Mouse (Mus musculus) forebrain, embryonic 15.5 days (tissue): ENCODE measurements around the gene Cfap97d2. TPM values are rescaled to one million over a fixed set of nuclear protein-coding genes. Genes with fewer than 3 reads are reported as not detected.

Experiments
- ATAC-seq: fragments of 200-750 bp; cut with Nextera tagmentation; replicated peaks from 2 replicates; pipeline ENCODE4 v1.8.0; 2017; ENCODE audit warnings: mild to moderate bottlenecking, moderate TSS enrichment, moderate library complexity
- H3K27ac ChIP-seq: fragments of 300-500 bp; sonication (generic); replicated peaks from 2 replicates; pipeline ENCODE4 v1.5.1; 2015; ENCODE audit warnings: mild to moderate bottlenecking, inconsistent platforms
- H3K27me3 ChIP-seq: fragments of 300-500 bp; sonication (generic); 2 replicates; pipeline ENCODE4 v1.6.1; 2015; ENCODE audit warnings: inconsistent platforms
- H3K36me3 ChIP-seq: fragments of 300-500 bp; sonication (generic); 2 replicates; pipeline ENCODE4 v1.6.1; 2015; ENCODE audit warnings: mild to moderate bottlenecking, inconsistent platforms
- H3K4me1 ChIP-seq: fragments of 300-500 bp; sonication (generic); 2 replicates; pipeline ENCODE4 v1.6.1; 2015; ENCODE audit warnings: inconsistent platforms
- H3K4me2 ChIP-seq: fragments of 300-500 bp; sonication (generic); replicated peaks from 2 replicates; pipeline ENCODE4 v1.6.1; 2015; ENCODE audit warnings: mild to moderate bottlenecking, inconsistent platforms
- H3K4me3 ChIP-seq: fragments of 300-500 bp; sonication (generic); 2 replicates; pipeline ENCODE4 v1.5.1; 2015; ENCODE audit warnings: mild to moderate bottlenecking, inconsistent platforms
- H3K9ac ChIP-seq: fragments of 300-500 bp; sonication (generic); replicated peaks from 2 replicates; pipeline ENCODE4 v1.6.1; 2015; ENCODE audit warnings: mild to moderate bottlenecking, inconsistent platforms
- H3K9me3 ChIP-seq: fragments of 300-500 bp; sonication (generic); 2 replicates; pipeline ENCODE4 v1.6.1; 2016; ENCODE audit warnings: inconsistent platforms
- WGBS: fragments of 180-500 bp; shearing (Covaris S2); methylation state at CpG from one replicate; pipeline ENCODE4 v1.1.7; 2015; ENCODE audit warnings: mixed read lengths; 5-methylcytosine and 5-hydroxymethylcytosine counted together
- polyA plus RNA-seq: library from polyadenylated mRNA; unstranded; fragments of >200 nt; fragmentation: Nextera tagmentation; extraction: Ambion mirVana; gene quantifications from 2 replicates; pipeline ENCODE4 v1.2.1, GENCODE M21; 2015

The Cfap97d2 gene
- polyA plus RNA-seq, 1 experiment from 2014 or later, result 0.75 TPM

GRCm38 (mm10) chr8:13689331-13689730 lies 16.4 kb upstream of the Cfap97d2 start:
- Histone ChIP-seq H3K27ac (no peak overlapping the region), H3K9ac (no peak overlapping the region), H3K4me2 (no peak overlapping the region), H3K4me1 (peaks cover 4% of the 10 kb centered on the region; the same call in 1 of the 2 replicates), H3K9me3 (no peaks in the 10 kb centered on the region), H3K36me3 (no peaks in the 10 kb centered on the region), H3K4me3 (no peak overlapping the region), H3K27me3 (no peaks in the 10 kb centered on the region)
- no peak for ATAC-seq
- 89% methylated on average over 5 of the region's 5 CpGs for WGBS

GRCm38 (mm10) chr8:13692302-13693066 lies 13.2 kb upstream of the Cfap97d2 start:
- H3K27ac ChIP-seq, result no peak overlapping the region
- H3K4me3 ChIP-seq, result no peak overlapping the region
- H3K27me3 ChIP-seq, result no peaks in the 10 kb centered on the region
- no peak overlapping the region for H3K9ac ChIP-seq
- ATAC-seq, result no peak
- 44% methylated on average over 10 of the region's 10 CpGs for WGBS
- H3K36me3 ChIP-seq, result no peaks in the 10 kb centered on the region
- H3K9me3 ChIP-seq, result no peaks in the 10 kb centered on the region
- H3K4me1 ChIP-seq, result peaks cover 4% of the 10 kb centered on the region; the same call in 1 of the 2 replicates
- H3K4me2 ChIP-seq, result no peak overlapping the region

GRCm38 (mm10) chr8:13694735-13695134 lies 11.0 kb upstream of the Cfap97d2 start:
- WGBS, result 69% methylated on average over 12 of the region's 12 CpGs
- H3K4me1 ChIP-seq, result peaks cover 4% of the 10 kb centered on the region; the same call in 1 of the 2 replicates

GRCm38 (mm10) chr8:13695203-13695867 lies 10.4 kb upstream of the Cfap97d2 start:
- H3K27ac ChIP-seq, result no peak overlapping the region
- no peak overlapping the region for H3K4me2 ChIP-seq
- WGBS, result 94% methylated on average over 10 of the region's 10 CpGs
- H3K4me1 ChIP-seq, result peaks cover 4% of the 10 kb centered on the region; the same call in 1 of the 2 replicates
- H3K9ac ChIP-seq, result no peak overlapping the region
- no peaks in the 10 kb centered on the region for H3K27me3 ChIP-seq
- H3K36me3 ChIP-seq, result no peaks in the 10 kb centered on the region
- no peaks in the 10 kb centered on the region for H3K9me3 ChIP-seq
- no peak overlapping the region for H3K4me3 ChIP-seq
- no peak for ATAC-seq

More at GRCm38 (mm10) chr8:13694735-13695134, 11.0 kb upstream of the Cfap97d2 start:
- no peak for ATAC-seq
- no peak overlapping the region for H3K4me3 ChIP-seq
- H3K9me3 ChIP-seq, result no peaks in the 10 kb centered on the region
- no peaks in the 10 kb centered on the region for H3K27me3 ChIP-seq
- no peak overlapping the region for H3K27ac ChIP-seq
- no peaks in the 10 kb centered on the region for H3K36me3 ChIP-seq
- no peak overlapping the region for H3K4me2 ChIP-seq
- H3K9ac ChIP-seq, result no peak overlapping the region

GRCm38 (mm10) chr8:13696157-13696556 lies 9.5 kb upstream of the Cfap97d2 start:
- Histone ChIP-seq H3K9ac (no peak overlapping the region), H3K36me3 (no peaks in the 10 kb centered on the region), H3K4me1 (peaks cover 4% of the 10 kb centered on the region; the same call in 1 of the 2 replicates), H3K4me3 (no peak overlapping the region), H3K27ac (no peak overlapping the region), H3K9me3 (no peaks in the 10 kb centered on the region), H3K27me3 (no peaks in the 10 kb centered on the region), H3K4me2 (no peak overlapping the region)
- ATAC-seq, result no peak
- 88% methylated on average over 4 of the region's 4 CpGs for WGBS

GRCm38 (mm10) chr8:13697196-13697595 lies 8.5 kb upstream of the Cfap97d2 start:
- no peak for ATAC-seq
- 83% methylated on average over 8 of the region's 8 CpGs for WGBS
- no peaks in the 10 kb centered on the region for H3K27me3 ChIP-seq
- no peak overlapping the region for H3K27ac ChIP-seq
- H3K9me3 ChIP-seq, result no peaks in the 10 kb centered on the region
- H3K4me2 ChIP-seq, result no peak overlapping the region
- no peak overlapping the region for H3K4me3 ChIP-seq
- H3K9ac ChIP-seq, result no peak overlapping the region
- no peaks in the 10 kb centered on the region for H3K36me3 ChIP-seq
- peaks cover 4% of the 10 kb centered on the region; the same call in 1 of the 2 replicates for H3K4me1 ChIP-seq

- H3K4me3 ChIP-seq, result no peak overlapping the region
- no peaks in the 10 kb centered on the region for H3K27me3 ChIP-seq
- no peak overlapping the region for H3K9ac ChIP-seq
- WGBS, result 77% methylated on average over 8 of the region's 8 CpGs
- H3K4me1 ChIP-seq, result peaks cover 4% of the 10 kb centered on the region; the same call in 1 of the 2 replicates
- ATAC-seq, result no peak
- H3K4me2 ChIP-seq, result no peak overlapping the region
- no peaks in the 10 kb centered on the region for H3K9me3 ChIP-seq
- H3K27ac ChIP-seq, result no peak overlapping the region
- no peaks in the 10 kb centered on the region for H3K36me3 ChIP-seq
Measured at GRCm38 (mm10) chr8:13697681-13698080, 8.0 kb upstream of the Cfap97d2 start.

GRCm38 (mm10) chr8:13698281-13698680 lies 7.4 kb upstream of the Cfap97d2 start:
- Histone ChIP-seq H3K27ac (no peak overlapping the region), H3K4me3 (no peak overlapping the region), H3K27me3 (no peaks in the 10 kb centered on the region), H3K36me3 (no peaks in the 10 kb centered on the region), H3K9ac (no peak overlapping the region), H3K9me3 (no peaks in the 10 kb centered on the region), H3K4me2 (no peak overlapping the region), H3K4me1 (peaks cover 4% of the 10 kb centered on the region; the same call in 1 of the 2 replicates)
- WGBS, result 87% methylated on average over 3 of the region's 3 CpGs
- ATAC-seq, result no peak

GRCm38 (mm10) chr8:13699323-13699949 lies 6.3 kb upstream of the Cfap97d2 start:
- WGBS, result 76% methylated on average over 5 of the region's 5 CpGs
- no peak overlapping the region for H3K4me2 ChIP-seq

GRCm38 (mm10) chr8:13702755-13703154 lies 2.9 kb upstream of the Cfap97d2 start:
- peaks cover 11% of the 10 kb centered on the region for H3K4me1 ChIP-seq
- 58% methylated on average over 4 of the region's 4 CpGs for WGBS
- H3K27ac ChIP-seq, result no peak overlapping the region
- no peak overlapping the region for H3K9ac ChIP-seq
- no peaks in the 10 kb centered on the region for H3K36me3 ChIP-seq
- no peaks in the 10 kb centered on the region for H3K9me3 ChIP-seq
- no peak for ATAC-seq
- H3K4me3 ChIP-seq, result no peak overlapping the region
- H3K27me3 ChIP-seq, result no peaks in the 10 kb centered on the region
- no peak overlapping the region for H3K4me2 ChIP-seq

More at GRCm38 (mm10) chr8:13699323-13699949, 6.3 kb upstream of the Cfap97d2 start:
- no peaks in the 10 kb centered on the region for H3K9me3 ChIP-seq
- no peaks in the 10 kb centered on the region for H3K27me3 ChIP-seq
- no peak overlapping the region for H3K27ac ChIP-seq
- H3K36me3 ChIP-seq, result no peaks in the 10 kb centered on the region
- no peak overlapping the region for H3K4me3 ChIP-seq
- no peak for ATAC-seq
- H3K9ac ChIP-seq, result no peak overlapping the region
- no peaks in the 10 kb centered on the region for H3K4me1 ChIP-seq

GRCm38 (mm10) chr8:13703756-13704155 lies 1.9 kb upstream of the Cfap97d2 start:
- Histone ChIP-seq H3K9ac (no peak overlapping the region), H3K36me3 (no peaks in the 10 kb centered on the region), H3K4me2 (no peak overlapping the region), H3K4me1 (peaks cover 11% of the 10 kb centered on the region), H3K9me3 (no peaks in the 10 kb centered on the region), H3K27me3 (no peaks in the 10 kb centered on the region), H3K27ac (no peak overlapping the region), H3K4me3 (no peak overlapping the region)
- ATAC-seq, result no peak
- WGBS, result 95% methylated on average over 6 of the region's 6 CpGs

GRCm38 (mm10) chr8:13704301-13704700 lies 1.4 kb upstream of the Cfap97d2 start:
- no peaks in the 10 kb centered on the region for H3K27me3 ChIP-seq
- 90% methylated on average over 4 of the region's 4 CpGs for WGBS
- no peak overlapping the region for H3K27ac ChIP-seq
- no peaks in the 10 kb centered on the region for H3K36me3 ChIP-seq
- peaks cover 11% of the 10 kb centered on the region for H3K4me1 ChIP-seq
- H3K4me2 ChIP-seq, result no peak overlapping the region
- no peak for ATAC-seq
- H3K4me3 ChIP-seq, result no peak overlapping the region
- no peaks in the 10 kb centered on the region for H3K9me3 ChIP-seq
- no peak overlapping the region for H3K9ac ChIP-seq
